Mouse (Mus musculus) Patski (cell line): ENCODE measurements around the gene Lrrc55. TPM values are rescaled to one million over a fixed set of nuclear protein-coding genes. Genes with fewer than 3 reads are reported as not detected.

Experiments used
- ATAC-seq: fragments of 100-300 bp; one replicate; pipeline ENCODE4 v1.8.0; 2021
- CTCF ChIA-PET: fragments of 350-600 bp; sonication (Branson Sonifier 250); formaldehyde crosslinking; loops from one replicate; lab custom pipeline; 2022; ENCODE audit warnings: inconsistent platforms; lab: Charles Lee
- POLR2A ChIA-PET: fragments of 350-600 bp; sonication (Branson Sonifier 250); formaldehyde crosslinking; loops from one replicate; lab custom pipeline; 2022; ENCODE audit warnings: antibody characterized with exemption, inconsistent platforms; lab: Charles Lee
- DNase-seq: peaks from one replicate; pipeline ENCODE4 v3.0.0-alpha.2; 2011; ENCODE audit warnings: low read depth, low spot score
- H3K27me3 ChIP-seq: fragments of 371-371 bp; one replicate; pipeline ENCODE4 v1.5.1; 2021
- CTCF ChIP-seq: fragments of 100-300 bp; IDR thresholded peaks from one replicate; pipeline ENCODE4 v1.5.1; 2021
- in situ Hi-C: fragments of 300-500 bp; cut with MboI; formaldehyde crosslinking; loops from 3 replicates; pipeline ENCODE4 v1.11.1; 2018; ENCODE audit warnings: low pct_unique_long_range_greater_than_20kb, mixed read lengths
- polyA plus RNA-seq: library from polyadenylated mRNA; unstranded; gene quantifications from one replicate; pipeline ENCODE4 v1.2.3, GENCODE M21; 2021

Gene Lrrc55
- polyA plus RNA-seq, 1 experiment from 2014 or later: 0.03 TPM

GRCm38 (mm10) chr2:85213746-85214145 is 16.7 kb upstream of the Lrrc55 start:
- ATAC-seq (no peak), DNase-seq (no peak)
- ChIA-PET CTCF (interaction anchor here (1.4 kb wide), 1 partner anchor 19 kb away, joined by 3 read pairs; no protein-coding TSS in a partner anchor), POLR2A (interaction anchor here (0.7 kb wide), 1 partner anchor 72 kb away, joined by 5 read pairs; no protein-coding TSS in a partner anchor)
- in situ Hi-C loops: no loop called here
- peaks cover 3% of the 10 kb centered on the region for H3K27me3 ChIP-seq
- TF ChIP-seq CTCF: no peak

- ATAC-seq: no peak
- H3K27me3 ChIP-seq: peaks cover 8% of the 10 kb centered on the region
- no peak for DNase-seq
- ChIA-PET CTCF (interaction anchor here (1.5 to 2.3 kb wide), 2 partner anchors 14 to 87 kb away, joined by 3 to 6 read pairs; no protein-coding TSS in a partner anchor), POLR2A (no interaction called here)
- in situ Hi-C loops: no loop called here
- TF ChIP-seq CTCF: no peak
Observed at GRCm38 (mm10) chr2:85209301-85209700, 12.3 kb upstream of the Lrrc55 start.

GRCm38 (mm10) chr2:85205170-85205569 is 8.2 kb upstream of the Lrrc55 start:
- no peak for ATAC-seq
- ChIA-PET CTCF (no interaction called here), POLR2A (no interaction called here)
- DNase-seq: no peak
- in situ Hi-C loops: no loop called here
- H3K27me3 ChIP-seq: peaks cover 17% of the 10 kb centered on the region
- no peak for TF ChIP-seq CTCF

GRCm38 (mm10) chr2:85198011-85198965 is 1.3 kb upstream of the Lrrc55 start:
- in situ Hi-C loops: no loop called here
- DNase-seq: no peak
- H3K27me3 ChIP-seq: peaks cover 19% of the 10 kb centered on the region
- POLR2A ChIA-PET: no interaction called here
- ATAC-seq: no peak
- no peak for TF ChIP-seq CTCF
- CTCF ChIA-PET: no interaction called here

GRCm38 (mm10) chr2:85194566-85194965 is 2.4 kb downstream of the Lrrc55 start:
- CTCF ChIA-PET: interaction anchor here (1.4 kb wide), 1 partner anchor 20 kb away, joined by 3 read pairs; no protein-coding TSS in a partner anchor
- DNase-seq: no peak
- no peak for ATAC-seq

GRCm38 (mm10) chr2:85187582-85188151 is 9.3 kb downstream of the Lrrc55 start:
- DNase-seq: no peak
- ChIA-PET POLR2A (no interaction called here), CTCF (no interaction called here)
- no peak for TF ChIP-seq CTCF
- peaks cover 22% of the 10 kb centered on the region for H3K27me3 ChIP-seq
- in situ Hi-C loops: no loop called here
- ATAC-seq: no peak

More at GRCm38 (mm10) chr2:85194566-85194965, 2.4 kb downstream of the Lrrc55 start:
- H3K27me3 ChIP-seq: peaks cover 22% of the 10 kb centered on the region
- no peak for TF ChIP-seq CTCF
- in situ Hi-C loops: no loop called here
- POLR2A ChIA-PET: no interaction called here

- H3K27me3 ChIP-seq: peaks cover 4% of the 10 kb centered on the region
- ChIA-PET CTCF (no interaction called here), POLR2A (no interaction called here)
- DNase-seq (no peak), ATAC-seq (no peak)
- in situ Hi-C loops: no loop called here
- TF ChIP-seq CTCF: no peak
Observed at GRCm38 (mm10) chr2:85178139-85178800, 18.7 kb downstream of the Lrrc55 start.

- ChIA-PET POLR2A (no interaction called here), CTCF (no interaction called here)
- no peak for TF ChIP-seq CTCF
- DNase-seq: no peak
- no peaks in the 10 kb centered on the region for H3K27me3 ChIP-seq
- in situ Hi-C loops: no loop called here
- ATAC-seq: no peak
Observed at GRCm38 (mm10) chr2:85173545-85173944, 23.5 kb downstream of the Lrrc55 start.

GRCm38 (mm10) chr2:85172763-85173103 is 24.3 kb downstream of the Lrrc55 start:
- ATAC-seq (no peak), DNase-seq (no peak)
- ChIA-PET POLR2A (no interaction called here), CTCF (no interaction called here)
- H3K27me3 ChIP-seq: no peaks in the 10 kb centered on the region
- TF ChIP-seq CTCF: no peak
- in situ Hi-C loops: no loop called here

GRCm38 (mm10) chr2:85172071-85172762 is 24.8 kb downstream of the Lrrc55 start:
- no peak for TF ChIP-seq CTCF
- no peak for DNase-seq
- POLR2A ChIA-PET: no interaction called here

More at GRCm38 (mm10) chr2:85172071-85172762, 24.8 kb downstream of the Lrrc55 start:
- CTCF ChIA-PET: no interaction called here
- no peaks in the 10 kb centered on the region for H3K27me3 ChIP-seq
- no peak for ATAC-seq
- in situ Hi-C loops: no loop called here
